Mouse (Mus musculus) hematopoietic multipotent progenitor cell, adult 10-12 weeks (in vitro differentiated cells): Measurements from ENCODE around the gene Sorl1. TPM values are rescaled to one million over a fixed set of nuclear protein-coding genes. Genes with fewer than 3 reads are reported as not detected.

Experiments used
- polyA plus RNA-seq: library from polyadenylated mRNA; stranded (reverse); fragments of >175 nt; gene quantifications from 2 replicates; pipeline ENCODE4 v1.2.3, GENCODE M21; 2012; ENCODE audit warnings: low replicate concordance

Sorl1 gene
- polyA plus RNA-seq: 34.6 and 50.0 TPM in 2 replicates

GRCm38 (mm10) chr9:42123713-42124576 is at the start of gene Sorl1:
Gene Sorl1 (minus strand): TSS chr9:42124297.

Other genes with a start within 250 kb of the Sorl1 start
- 0.61 and 4.5 TPM in 2 replicates for gene Sc5d, start 140.0 kb upstream of the Sorl1 start, polyA plus RNA-seq